Mouse (Mus musculus) thymus, adult 2 months (tissue): ENCODE measurements around the gene Eid1. TPM values are rescaled to one million over a fixed set of nuclear protein-coding genes. Genes with fewer than 3 reads are reported as not detected.

Experiments used
- DNase-seq: peaks from one replicate; pipeline ENCODE4 v3.0.0; 2021
- H3K27ac ChIP-seq: fragments of 200-500 bp; 2 replicates; pipeline ENCODE4 v1.5.1; 2012; ENCODE audit warnings: low read length, control low read depth; ENCODE audit not compliant: control insufficient read depth, insufficient read depth
- H3K27me3 ChIP-seq: fragments of 200-500 bp; 2 replicates; pipeline ENCODE4 v1.6.1; 2012; ENCODE audit warnings: mild to moderate bottlenecking, low read length, moderate library complexity, mixed read lengths; ENCODE audit not compliant: control insufficient read depth, insufficient read depth
- H3K36me3 ChIP-seq: fragments of 200-500 bp; 2 replicates; pipeline ENCODE4 v1.6.1; 2012; ENCODE audit warnings: mild to moderate bottlenecking, low read length, moderate library complexity; ENCODE audit not compliant: control insufficient read depth, insufficient read depth
- H3K4me1 ChIP-seq: fragments of 200-500 bp; replicated peaks from 2 replicates; pipeline ENCODE4 v1.6.1; 2012; ENCODE audit warnings: low read length; ENCODE audit not compliant: control insufficient read depth, insufficient read depth
- H3K4me3 ChIP-seq: fragments of 200-500 bp; 2 replicates; pipeline ENCODE4 v1.5.1; 2012; ENCODE audit warnings: mild to moderate bottlenecking, low read length, control low read depth, moderate library complexity; ENCODE audit not compliant: control insufficient read depth, insufficient read depth
- CTCF ChIP-seq: fragments of 200-500 bp; IDR thresholded peaks from 2 replicates; pipeline ENCODE4 v1.5.1; 2012; ENCODE audit warnings: mild to moderate bottlenecking, control low read depth, low read length, moderate library complexity, borderline replicate concordance; ENCODE audit not compliant: control insufficient read depth, poor library complexity, insufficient read depth; ENCODE audit errors: extremely low read depth
- POLR2A ChIP-seq: fragments of 200-500 bp; IDR thresholded peaks from 2 replicates; pipeline ENCODE4 v1.6.1; 2012; ENCODE audit warnings: mild to moderate bottlenecking, low read length, control low read depth, moderate library complexity; ENCODE audit not compliant: control insufficient read depth, poor library complexity, insufficient read depth; ENCODE audit errors: extremely low read depth
- WGBS: fragments of 180-500 bp; shearing (Covaris S2); methylation state at CpG from one replicate; pipeline ENCODE4 v1.1.7; 2018; 5-methylcytosine and 5-hydroxymethylcytosine counted together
- polyA plus RNA-seq: library from polyadenylated mRNA; depleted of rRNA; stranded (reverse); fragments of >200 nt; gene quantifications from 2 replicates; pipeline ENCODE4 v1.2.3, GENCODE M21; 2012

Eid1 gene
- polyA plus RNA-seq, 1 experiment: 21.7 TPM

GRCm38 (mm10) chr2:125665909-125666308 is 7.0 kb upstream of the Eid1 start:
- no peaks in the 10 kb centered on the region for H3K27me3 ChIP-seq
- 93% methylated on average over 4 of the region's 4 CpGs for WGBS
- H3K4me3 ChIP-seq: no peak overlapping the region
- H3K4me1 ChIP-seq: 0 out of 2 replicates have a peak, but pooled peaks cover 2% of the 10 kb centered on the region
- TF ChIP-seq POLR2A: no peak
- no peak for TF ChIP-seq CTCF
- no peaks in the 10 kb centered on the region for H3K36me3 ChIP-seq
- DNase-seq: no peak
- H3K27ac ChIP-seq: no peak overlapping the region

GRCm38 (mm10) chr2:125666668-125667067 is 6.2 kb upstream of the Eid1 start:
- WGBS: 68% methylated on average over 4 of the region's 4 CpGs

GRCm38 (mm10) chr2:125667184-125667583 is 5.7 kb upstream of the Eid1 start:
- Histone ChIP-seq H3K4me3 (no peak overlapping the region), H3K27ac (0 out of 2 replicates have a peak overlapping the region, but pooled peaks have one; percentile 29), H3K4me1 (0 out of 2 replicates have a peak, but pooled peaks cover 2% of the 10 kb centered on the region), H3K36me3 (no peaks in the 10 kb centered on the region), H3K27me3 (no peaks in the 10 kb centered on the region)
- no peak for TF ChIP-seq CTCF
- no peak for TF ChIP-seq POLR2A
- DNase-seq: no peak
- 17% methylated on average over 5 of the region's 5 CpGs for WGBS

More at GRCm38 (mm10) chr2:125666668-125667067, 6.2 kb upstream of the Eid1 start:
- no peaks in the 10 kb centered on the region for H3K27me3 ChIP-seq
- no peak overlapping the region for H3K27ac ChIP-seq
- H3K4me1 ChIP-seq: 0 out of 2 replicates have a peak, but pooled peaks cover 2% of the 10 kb centered on the region
- TF ChIP-seq CTCF (no peak), POLR2A (no peak)
- H3K4me3 ChIP-seq: no peak overlapping the region
- DNase-seq: no peak
- no peaks in the 10 kb centered on the region for H3K36me3 ChIP-seq

- no peak overlapping the region for H3K4me3 ChIP-seq
- WGBS: 66% methylated on average over 7 of the region's 7 CpGs
These were observed 5.2 kb upstream of the Eid1 start for GRCm38 (mm10) chr2:125667721-125668120.

GRCm38 (mm10) chr2:125670846-125671245 is 2.0 kb upstream of the Eid1 start:
- Histone ChIP-seq H3K4me1 (peaks cover 5% of the 10 kb centered on the region; the same call in 1 of the 2 replicates), H3K27me3 (no peaks in the 10 kb centered on the region), H3K36me3 (no peaks in the 10 kb centered on the region), H3K27ac (no peak overlapping the region), H3K4me3 (no peak overlapping the region)
- no peak for TF ChIP-seq CTCF
- TF ChIP-seq POLR2A: no peak
- WGBS: 33% methylated on average over 1 of the region's 1 CpGs
- peak; percentile 17 for DNase-seq

More at GRCm38 (mm10) chr2:125667721-125668120, 5.2 kb upstream of the Eid1 start:
- peaks cover 5% of the 10 kb centered on the region; the same call in 1 of the 2 replicates for H3K4me1 ChIP-seq
- TF ChIP-seq CTCF: no peak
- TF ChIP-seq POLR2A: no peak
- H3K27ac ChIP-seq: no peak overlapping the region
- DNase-seq: no peak
- no peaks in the 10 kb centered on the region for H3K36me3 ChIP-seq
- no peaks in the 10 kb centered on the region for H3K27me3 ChIP-seq

GRCm38 (mm10) chr2:125672568-125672956 is 333 bp upstream of the Eid1 start:
- Histone ChIP-seq H3K27me3 (no peaks in the 10 kb centered on the region), H3K27ac (no peak overlapping the region), H3K36me3 (no peaks in the 10 kb centered on the region), H3K4me1 (peaks cover 2% of the 10 kb centered on the region; the same call in 1 of the 2 replicates), H3K4me3 (peak overlapping the region; percentile 67)
- no peak for TF ChIP-seq CTCF
- TF ChIP-seq POLR2A: no peak
- 27% methylated on average over 12 of the region's 20 CpGs for WGBS
- DNase-seq: no peak

GRCm38 (mm10) chr2:125681811-125682210 is 8.9 kb downstream of the Eid1 start:
- Histone ChIP-seq H3K4me3 (no peak overlapping the region), H3K36me3 (no peaks in the 10 kb centered on the region), H3K27me3 (no peaks in the 10 kb centered on the region), H3K27ac (no peak overlapping the region), H3K4me1 (peaks cover 5% of the 10 kb centered on the region; the same call in 1 of the 2 replicates)
- DNase-seq: no peak
- TF ChIP-seq CTCF: no peak
- TF ChIP-seq POLR2A: no peak
- WGBS: 97% methylated on average over 9 of the region's 9 CpGs
